Mouse (Mus musculus): ENCODE measurements around the gene Kantr. TPM values are rescaled to one million over a fixed set of nuclear protein-coding genes. Genes with fewer than 3 reads are reported as not detected.

The Kantr gene
- 0.01 TPM in 1 of 2 replicates, not detected in the other for polyA plus RNA-seq (2012)

DNA sequence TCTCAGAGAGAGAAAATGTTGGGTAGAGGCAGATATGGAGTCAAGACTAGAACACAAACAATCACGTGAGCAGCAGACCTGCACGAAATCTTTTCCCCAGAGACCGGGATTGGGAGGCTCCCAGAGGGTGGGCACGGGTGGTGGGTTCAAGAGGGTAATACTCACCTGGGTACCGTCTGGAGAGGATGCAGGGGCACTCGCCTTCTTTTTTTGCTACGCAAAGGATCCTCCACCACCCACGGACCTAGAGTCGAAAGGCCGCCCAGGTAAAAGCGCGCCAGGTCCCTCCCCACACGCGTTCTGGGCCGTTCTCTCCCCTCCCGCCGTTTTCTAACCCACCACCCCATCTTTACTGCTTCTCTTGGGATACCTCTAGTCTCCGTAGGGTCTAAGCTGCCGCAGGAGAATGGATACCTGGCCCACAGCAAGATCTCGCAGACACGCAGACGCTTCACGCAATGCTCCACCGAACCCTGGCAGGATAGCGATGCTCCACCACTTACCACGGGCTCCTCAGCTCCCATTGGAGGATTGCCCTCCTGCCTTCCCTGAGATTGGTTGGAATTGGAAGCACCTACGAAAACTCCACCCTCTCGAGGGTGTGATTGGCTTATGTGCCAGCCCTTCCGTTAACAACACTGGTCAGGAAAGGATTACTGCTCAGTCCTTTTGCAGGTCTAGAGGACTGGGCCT is at the start of gene Kantr:
Gene Kantr (minus strand): TSS at position 500 of the 693 bp plus-strand sequence.
- Histone ChIP-seq H3K36me3 (ENCODE audit: control insufficient read depth) (no peaks in the 10 kb centered on the region), H3K27me3 (ENCODE audit: control insufficient read depth) (peaks cover 4% of the 10 kb centered on the region), H3K9me3 (ENCODE audit: control insufficient read depth, low read length) (no peaks in the 10 kb centered on the region), H3K4me3 (replicated peaks) (peak within 1 kb of the TSS; percentile 81), H3K4me1 (ENCODE audit: control insufficient read depth) (peaks cover 13% of the 10 kb centered on the region)
- TF ChIP-seq TAL1 (IDR thresholded peaks at IDR 0.05; ENCODE audit: low read length) (no peak), GATA1 (IDR thresholded peaks at IDR 0.05; ENCODE audit: low read length) (no peak)

DNA sequence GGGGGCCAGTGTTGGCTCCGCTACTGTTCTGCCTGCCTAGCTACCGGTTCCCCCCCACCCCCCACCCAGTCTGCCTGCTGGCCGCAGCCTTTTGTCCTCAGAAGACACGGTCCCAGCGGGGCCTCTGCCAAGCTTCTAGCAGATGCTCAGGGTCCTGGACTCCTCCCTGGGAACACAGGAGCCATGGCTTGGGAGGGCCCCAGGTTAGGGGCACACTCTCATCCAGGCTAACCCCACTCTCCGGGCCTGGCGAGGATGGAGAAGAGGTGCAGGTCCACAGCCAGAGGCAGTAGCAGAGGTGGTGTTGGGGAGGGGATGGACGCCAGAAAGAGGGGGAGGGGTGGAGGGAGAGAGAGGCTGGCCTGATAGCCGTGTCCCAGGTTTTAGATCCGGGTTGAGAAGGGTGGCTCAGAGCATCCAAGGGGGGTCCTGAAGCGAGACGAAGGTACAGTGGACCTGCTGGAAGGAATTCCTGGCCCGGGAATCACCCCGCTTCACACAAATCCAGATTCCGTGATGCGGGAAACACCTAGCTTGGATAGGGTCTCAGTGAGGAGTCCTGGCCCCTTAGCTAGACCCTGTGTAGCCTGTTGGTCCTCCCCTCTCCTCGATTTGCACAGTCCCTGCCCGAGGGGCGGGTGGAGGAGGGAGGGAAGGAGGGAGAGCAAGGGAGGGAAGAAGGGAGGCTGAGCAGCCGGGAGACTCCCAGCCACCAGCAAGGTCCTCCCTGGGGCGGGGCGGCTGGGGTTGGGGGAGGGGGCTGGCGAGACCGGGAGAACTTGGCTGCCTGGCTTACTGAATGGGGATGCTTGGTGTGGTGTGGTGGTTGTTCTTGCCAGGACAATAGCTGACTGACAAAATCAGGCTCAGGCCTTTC is 41.3 kb upstream of the Kantr start, which contains the start of gene Gpr173:
Gene Gpr173 (minus strand): TSS at position 308 of the 877 bp plus-strand sequence.
- peaks cover 28% of the 10 kb centered on the region for H3K27me3 ChIP-seq (ENCODE audit: control insufficient read depth)
- H3K36me3 ChIP-seq (ENCODE audit: control insufficient read depth) = no peaks in the 10 kb centered on the region
- no peaks in the 10 kb centered on the region for H3K9me3 ChIP-seq (ENCODE audit: control insufficient read depth, low read length)
- TF ChIP-seq TAL1 (IDR thresholded peaks at IDR 0.05; ENCODE audit: low read length) (no peak), GATA1 (IDR thresholded peaks at IDR 0.05; ENCODE audit: low read length) (no peak)
- no peak within 1 kb of the TSS for H3K4me3 ChIP-seq (replicated peaks)
- no peaks in the 10 kb centered on the region for H3K4me1 ChIP-seq (ENCODE audit: control insufficient read depth)

DNA sequence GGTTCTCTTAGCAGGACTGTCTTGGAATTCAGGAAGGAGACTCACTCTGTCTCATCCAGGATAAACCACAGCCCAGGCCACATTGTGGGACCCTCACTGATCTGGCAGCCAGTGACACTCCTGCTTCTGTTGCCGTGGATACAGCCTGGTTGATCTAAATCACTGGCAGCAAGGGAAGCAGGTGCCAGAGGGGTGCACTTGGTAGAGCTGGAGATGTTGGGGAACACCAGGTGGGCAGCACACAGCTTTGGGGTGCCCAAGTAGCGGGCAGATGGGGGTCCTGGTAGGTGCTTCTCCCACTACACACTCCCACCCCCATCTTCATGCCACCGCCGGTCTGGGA is 40.7 kb upstream of the Kantr start:
- H3K4me3 ChIP-seq (replicated peaks) = no peak overlapping the region
- no peak for TF ChIP-seq TAL1 (IDR thresholded peaks at IDR 0.05; ENCODE audit: low read length)
- TF ChIP-seq GATA1 (IDR thresholded peaks at IDR 0.05; ENCODE audit: low read length) = no peak
- H3K9me3 ChIP-seq (ENCODE audit: control insufficient read depth, low read length) = no peaks in the 10 kb centered on the region

DNA sequence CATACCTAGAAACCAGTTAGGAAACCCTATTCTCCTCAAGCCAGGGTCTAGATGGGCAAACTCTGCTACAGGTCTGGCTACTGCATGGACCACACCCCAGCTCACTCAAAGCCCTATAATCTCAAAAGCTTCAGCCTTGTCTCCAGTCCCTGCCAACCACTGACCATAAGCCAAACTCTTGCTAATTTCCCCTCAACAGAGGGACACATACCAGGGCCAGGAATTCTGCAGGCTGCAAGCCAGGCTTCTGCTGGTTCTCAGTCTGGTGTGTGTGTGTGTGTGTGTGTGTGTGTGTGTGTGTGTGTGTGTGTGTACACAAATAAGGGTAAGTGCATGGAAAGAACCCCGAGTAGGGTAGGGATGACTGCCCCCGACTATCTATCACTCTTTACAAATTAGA is 39.1 kb upstream of the Kantr start:
- TF ChIP-seq GATA1 (IDR thresholded peaks at IDR 0.05; ENCODE audit: low read length) (no peak), TAL1 (IDR thresholded peaks at IDR 0.05; ENCODE audit: low read length) (no peak)
- no peak overlapping the region for H3K4me3 ChIP-seq (replicated peaks)
- no peaks in the 10 kb centered on the region for H3K36me3 ChIP-seq (ENCODE audit: control insufficient read depth)
- H3K9me3 ChIP-seq (ENCODE audit: control insufficient read depth, low read length) = no peaks in the 10 kb centered on the region
- no peaks in the 10 kb centered on the region for H3K4me1 ChIP-seq (ENCODE audit: control insufficient read depth)
- peaks cover 28% of the 10 kb centered on the region for H3K27me3 ChIP-seq (ENCODE audit: control insufficient read depth)

More for the DNA sequence above, 40.7 kb upstream of the Kantr start:
- no peaks in the 10 kb centered on the region for H3K36me3 ChIP-seq (ENCODE audit: control insufficient read depth)
- H3K27me3 ChIP-seq (ENCODE audit: control insufficient read depth) = peaks cover 28% of the 10 kb centered on the region
- no peaks in the 10 kb centered on the region for H3K4me1 ChIP-seq (ENCODE audit: control insufficient read depth)

DNA sequence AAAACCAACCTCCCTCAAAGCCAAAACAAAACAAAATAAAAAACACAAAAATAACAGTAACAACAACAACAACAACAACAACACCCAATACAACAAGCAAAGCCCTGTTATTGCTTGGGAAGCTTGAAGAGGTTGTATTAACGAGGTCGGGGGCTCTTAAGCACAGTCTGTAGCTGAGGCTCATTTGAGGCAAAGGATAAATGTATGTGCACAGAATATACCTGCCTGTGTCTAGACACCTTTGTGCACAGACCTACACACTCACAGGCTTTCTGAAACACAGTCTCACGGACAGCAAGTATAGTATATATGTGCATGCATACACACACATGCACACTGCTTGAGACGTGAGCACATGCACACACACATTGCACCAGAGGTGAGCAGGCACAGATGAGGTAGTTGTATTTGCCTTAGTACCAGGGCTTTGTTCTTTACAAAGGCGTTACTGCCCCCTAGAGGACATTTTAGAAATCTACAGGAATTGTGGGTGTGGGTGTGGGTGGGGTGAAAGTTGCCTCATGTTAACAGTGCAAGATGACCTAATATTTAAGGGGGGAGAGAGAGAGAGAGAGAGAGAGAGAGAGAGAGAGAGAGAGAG is 25.4 kb upstream of the Kantr start:
- Histone ChIP-seq H3K27me3 (ENCODE audit: control insufficient read depth) (peaks cover 9% of the 10 kb centered on the region), H3K9me3 (ENCODE audit: control insufficient read depth, low read length) (no peaks in the 10 kb centered on the region), H3K4me3 (replicated peaks) (no peak overlapping the region), H3K36me3 (ENCODE audit: control insufficient read depth) (no peaks in the 10 kb centered on the region), H3K4me1 (ENCODE audit: control insufficient read depth) (no peaks in the 10 kb centered on the region)
- TF ChIP-seq GATA1 (IDR thresholded peaks at IDR 0.05; ENCODE audit: low read length) (no peak), TAL1 (IDR thresholded peaks at IDR 0.05; ENCODE audit: low read length) (no peak)

DNA sequence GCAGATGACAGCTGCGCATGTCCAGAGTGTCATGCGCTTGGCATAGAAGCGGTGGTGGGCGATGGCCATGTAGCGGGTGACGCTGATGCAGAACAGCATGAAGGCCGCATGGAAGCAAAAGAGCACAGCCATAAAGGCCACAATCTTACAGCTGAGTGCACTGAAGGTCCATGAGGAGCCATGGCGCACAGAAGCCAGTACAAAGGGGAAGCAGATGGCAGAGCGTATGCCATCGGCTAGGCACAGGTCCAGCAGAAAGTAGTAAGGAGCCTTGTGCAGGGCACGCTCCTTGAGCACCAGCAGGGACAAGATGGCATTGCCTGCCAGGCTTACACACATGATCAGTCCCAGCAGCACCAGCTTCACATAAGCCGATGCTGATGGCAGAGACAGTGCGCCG is 19.7 kb upstream of the Kantr start:
- Histone ChIP-seq H3K36me3 (ENCODE audit: control insufficient read depth) (no peaks in the 10 kb centered on the region), H3K9me3 (ENCODE audit: control insufficient read depth, low read length) (no peaks in the 10 kb centered on the region), H3K4me1 (ENCODE audit: control insufficient read depth) (peaks cover 9% of the 10 kb centered on the region), H3K27me3 (ENCODE audit: control insufficient read depth) (peaks cover 37% of the 10 kb centered on the region), H3K4me3 (replicated peaks) (no peak overlapping the region)
- TF ChIP-seq GATA1 (IDR thresholded peaks at IDR 0.05; ENCODE audit: low read length) = no peak
- TF ChIP-seq TAL1 (IDR thresholded peaks at IDR 0.05; ENCODE audit: low read length) = no peak

DNA sequence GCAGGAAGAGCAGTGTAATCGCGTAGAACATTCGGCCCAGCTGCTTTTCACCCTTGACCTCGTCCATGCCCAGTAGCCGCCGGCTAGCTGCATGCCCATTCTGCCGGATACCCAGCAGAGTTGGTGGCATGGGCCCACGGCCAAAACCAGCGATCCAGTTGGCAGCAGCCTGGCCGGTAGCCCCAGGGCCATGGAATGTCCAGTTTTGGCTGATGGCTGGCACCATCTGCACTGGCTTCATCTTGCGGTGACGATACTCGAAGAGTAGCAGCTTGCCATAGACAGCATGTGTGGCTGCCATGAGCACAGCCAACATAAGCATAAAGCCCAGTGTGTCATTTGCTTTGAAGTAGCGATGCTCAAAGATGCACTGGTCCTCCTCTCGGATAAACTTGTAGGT is 19.3 kb upstream of the Kantr start:
- no peak overlapping the region for H3K4me3 ChIP-seq (replicated peaks)
- H3K27me3 ChIP-seq (ENCODE audit: control insufficient read depth) = peaks cover 37% of the 10 kb centered on the region
- TF ChIP-seq TAL1 (IDR thresholded peaks at IDR 0.05; ENCODE audit: low read length) (no peak), GATA1 (IDR thresholded peaks at IDR 0.05; ENCODE audit: low read length) (no peak)
- no peaks in the 10 kb centered on the region for H3K36me3 ChIP-seq (ENCODE audit: control insufficient read depth)
- H3K4me1 ChIP-seq (ENCODE audit: control insufficient read depth) = peaks cover 13% of the 10 kb centered on the region
- no peaks in the 10 kb centered on the region for H3K9me3 ChIP-seq (ENCODE audit: control insufficient read depth, low read length)

DNA sequence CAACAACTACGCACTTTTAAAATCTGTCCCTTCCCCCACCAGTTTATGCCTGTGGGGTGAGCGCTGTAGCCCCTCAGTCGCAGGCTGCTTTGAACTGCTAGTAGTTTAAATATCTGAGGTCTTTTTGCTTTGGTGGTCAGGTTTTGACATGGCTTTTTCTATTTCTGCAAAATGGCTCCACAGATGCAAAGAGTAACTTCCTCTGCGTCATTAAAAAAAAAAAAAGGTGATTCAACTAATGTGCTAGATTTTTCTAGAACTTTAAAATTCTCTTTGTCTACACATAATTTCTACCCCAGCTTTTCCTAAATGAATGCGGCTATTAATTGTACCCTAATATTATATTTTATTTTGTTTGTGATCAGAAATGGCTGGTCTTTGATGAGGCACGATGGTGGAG is 15.6 kb upstream of the Kantr start:
- no peak for TF ChIP-seq GATA1 (IDR thresholded peaks at IDR 0.05; ENCODE audit: low read length)
- TF ChIP-seq TAL1 (IDR thresholded peaks at IDR 0.05; ENCODE audit: low read length) = no peak
- Histone ChIP-seq H3K27me3 (ENCODE audit: control insufficient read depth) (peaks cover 34% of the 10 kb centered on the region), H3K4me3 (replicated peaks) (peak overlapping the region; percentile 71), H3K9me3 (ENCODE audit: control insufficient read depth, low read length) (no peaks in the 10 kb centered on the region), H3K36me3 (ENCODE audit: control insufficient read depth) (peaks cover 7% of the 10 kb centered on the region), H3K4me1 (ENCODE audit: control insufficient read depth) (peaks cover 17% of the 10 kb centered on the region)

DNA sequence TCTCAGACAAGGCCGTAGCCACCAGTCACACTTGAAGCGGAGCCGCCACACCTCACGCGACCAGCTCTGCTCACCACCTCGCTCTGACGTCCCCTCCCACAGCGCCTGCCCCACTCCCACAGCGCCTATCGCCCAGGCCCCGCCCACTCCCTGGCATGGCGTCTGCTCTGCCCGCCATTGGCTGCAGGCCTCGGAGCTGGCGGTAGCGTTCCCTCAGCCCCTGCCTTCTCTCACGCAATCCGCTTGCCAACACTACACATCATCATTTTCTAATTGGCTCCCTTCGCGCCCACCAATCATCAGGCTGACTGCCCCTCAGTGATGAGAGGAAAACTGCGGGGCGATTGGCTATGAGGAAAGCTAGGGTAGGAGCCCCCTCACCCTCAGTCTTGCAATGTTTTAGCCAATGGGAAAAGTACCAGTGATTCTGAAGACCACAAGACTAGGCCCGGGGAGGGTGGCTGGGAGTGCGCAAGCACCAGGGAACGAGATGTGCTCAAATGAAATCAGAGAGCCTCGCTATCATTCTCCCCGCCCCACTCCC is 15.1 kb upstream of the Kantr start, which contains the start of gene Tspyl2:
Gene Tspyl2 (minus strand): TSS at position 68 of the 544 bp plus-strand sequence.
- Histone ChIP-seq H3K4me3 (replicated peaks) (peak within 1 kb of the TSS; percentile 71), H3K27me3 (ENCODE audit: control insufficient read depth) (peaks cover 34% of the 10 kb centered on the region), H3K9me3 (ENCODE audit: control insufficient read depth, low read length) (no peaks in the 10 kb centered on the region), H3K4me1 (ENCODE audit: control insufficient read depth) (peaks cover 17% of the 10 kb centered on the region), H3K36me3 (ENCODE audit: control insufficient read depth) (peaks cover 7% of the 10 kb centered on the region)
- TF ChIP-seq GATA1 (IDR thresholded peaks at IDR 0.05; ENCODE audit: low read length) (no peak), TAL1 (IDR thresholded peaks at IDR 0.05; ENCODE audit: low read length) (no peak)

All from erythroblast, embryonic 14.5 days (primary cell).